Mouse (Mus musculus): ENCODE measurements around the gene Ctsz. TPM values are rescaled to one million over a fixed set of nuclear protein-coding genes. Genes with fewer than 3 reads are reported as not detected.

Ctsz gene
- polyA plus RNA-seq, 1 experiment from 2014 or later = 217 TPM

GRCm38 (mm10) chr2:174439450-174439838 is 605 bp upstream of the Ctsz start:
- no peaks in the 10 kb centered on the region for H3K9me3 ChIP-seq
- WGBS = 61% methylated on average over 5 of the region's 5 CpGs
- H3K4me2 ChIP-seq = peak overlapping the region; percentile 80
- no peak overlapping the region for H3K9ac ChIP-seq
- ATAC-seq (ENCODE audit: borderline replicate concordance, extremely low read depth, low FRiP score, low TSS enrichment) = no peak
- 0 out of 2 replicates have a peak, but pooled peaks cover 3% of the 10 kb centered on the region for H3K36me3 ChIP-seq
- H3K4me1 ChIP-seq = peaks cover 34% of the 10 kb centered on the region
- H3K27me3 ChIP-seq = no peaks in the 10 kb centered on the region
- H3K27ac ChIP-seq = 0 out of 2 replicates have a peak overlapping the region, but pooled peaks have one; percentile 6
- peak overlapping the region; percentile 64 for H3K4me3 ChIP-seq

GRCm38 (mm10) chr2:174438181-174438580 is 658 bp downstream of the Ctsz start:
- Histone ChIP-seq H3K27me3 (no peaks in the 10 kb centered on the region), H3K9me3 (no peaks in the 10 kb centered on the region), H3K4me1 (peaks cover 29% of the 10 kb centered on the region), H3K27ac (0 out of 2 replicates have a peak overlapping the region, but pooled peaks have one; percentile 24), H3K4me2 (peak overlapping the region; percentile 80), H3K36me3 (0 out of 2 replicates have a peak, but pooled peaks cover 6% of the 10 kb centered on the region), H3K4me3 (peak overlapping the region; percentile 64), H3K9ac (peak overlapping the region; percentile 53)
- WGBS = 62% methylated on average over 11 of the region's 11 CpGs
- no peak for ATAC-seq (ENCODE audit: borderline replicate concordance, extremely low read depth, low FRiP score, low TSS enrichment)

- Histone ChIP-seq H3K4me3 (peak overlapping the region; percentile 64), H3K4me2 (peak overlapping the region; percentile 80)
- no peak for ATAC-seq (ENCODE audit: borderline replicate concordance, extremely low read depth, low FRiP score, low TSS enrichment)
These were observed 1.2 kb downstream of the Ctsz start for GRCm38 (mm10) chr2:174437697-174437982.

GRCm38 (mm10) chr2:174436916-174437696 is 1.7 kb downstream of the Ctsz start:
- Histone ChIP-seq H3K9ac (no peak overlapping the region), H3K36me3 (peaks cover 13% of the 10 kb centered on the region; the same call in 1 of the 2 replicates), H3K4me2 (peak overlapping the region; percentile 80), H3K27me3 (no peaks in the 10 kb centered on the region), H3K27ac (no peak overlapping the region), H3K9me3 (no peaks in the 10 kb centered on the region), H3K4me3 (peak overlapping the region; percentile 64; the same call in 1 of the 2 replicates), H3K4me1 (peaks cover 25% of the 10 kb centered on the region)
- no peak for ATAC-seq (ENCODE audit: borderline replicate concordance, extremely low read depth, low FRiP score, low TSS enrichment)
- 93% methylated on average over 7 of the region's 7 CpGs for WGBS

More at GRCm38 (mm10) chr2:174437697-174437982, 1.2 kb downstream of the Ctsz start:
- Histone ChIP-seq H3K27me3 (no peaks in the 10 kb centered on the region), H3K4me1 (peaks cover 25% of the 10 kb centered on the region), H3K9ac (no peak overlapping the region), H3K9me3 (no peaks in the 10 kb centered on the region), H3K27ac (0 out of 2 replicates have a peak overlapping the region, but pooled peaks have one; percentile 24), H3K36me3 (peaks cover 9% of the 10 kb centered on the region; the same call in 1 of the 2 replicates)
- 85% methylated on average over 4 of the region's 4 CpGs for WGBS

GRCm38 (mm10) chr2:174436076-174436701 is 2.6 kb downstream of the Ctsz start:
- no peaks in the 10 kb centered on the region for H3K9me3 ChIP-seq
- H3K36me3 ChIP-seq = peaks cover 16% of the 10 kb centered on the region; the same call in 1 of the 2 replicates
- peaks cover 22% of the 10 kb centered on the region for H3K4me1 ChIP-seq
- ATAC-seq (ENCODE audit: borderline replicate concordance, extremely low read depth, low FRiP score, low TSS enrichment) = no peak
- no peaks in the 10 kb centered on the region for H3K27me3 ChIP-seq
- no peak overlapping the region for H3K27ac ChIP-seq
- H3K4me3 ChIP-seq = no peak overlapping the region
- no peak overlapping the region for H3K4me2 ChIP-seq
- H3K9ac ChIP-seq = no peak overlapping the region
- 85% methylated on average over 26 of the region's 26 CpGs for WGBS

GRCm38 (mm10) chr2:174434943-174435342 is 3.9 kb downstream of the Ctsz start:
- no peak overlapping the region for H3K4me2 ChIP-seq
- 96% methylated on average over 9 of the region's 9 CpGs for WGBS
- H3K4me3 ChIP-seq = no peak overlapping the region
- H3K27me3 ChIP-seq = no peaks in the 10 kb centered on the region
- no peaks in the 10 kb centered on the region for H3K9me3 ChIP-seq
- H3K36me3 ChIP-seq = peaks cover 24% of the 10 kb centered on the region; the same call in 1 of the 2 replicates
- no peak for ATAC-seq (ENCODE audit: borderline replicate concordance, extremely low read depth, low FRiP score, low TSS enrichment)
- no peak overlapping the region for H3K9ac ChIP-seq
- H3K27ac ChIP-seq = no peak overlapping the region
- H3K4me1 ChIP-seq = peaks cover 22% of the 10 kb centered on the region

- H3K4me1 ChIP-seq = no peaks in the 10 kb centered on the region
- H3K9me3 ChIP-seq = no peaks in the 10 kb centered on the region
- H3K9ac ChIP-seq = no peak overlapping the region
- H3K36me3 ChIP-seq = peaks cover 77% of the 10 kb centered on the region
- no peak for ATAC-seq (ENCODE audit: borderline replicate concordance, extremely low read depth, low FRiP score, low TSS enrichment)
- no peak overlapping the region for H3K27ac ChIP-seq
- H3K4me2 ChIP-seq = no peak overlapping the region
- H3K4me3 ChIP-seq = no peak overlapping the region
- WGBS = 87% methylated on average over 10 of the region's 10 CpGs
- H3K27me3 ChIP-seq = no peaks in the 10 kb centered on the region
These were observed 9.7 kb downstream of the Ctsz start for GRCm38 (mm10) chr2:174428996-174429591.

GRCm38 (mm10) chr2:174428076-174428835 is 10.6 kb downstream of the Ctsz start:
- no peaks in the 10 kb centered on the region for H3K27me3 ChIP-seq
- H3K9me3 ChIP-seq = no peaks in the 10 kb centered on the region
- no peak overlapping the region for H3K27ac ChIP-seq
- ATAC-seq (ENCODE audit: borderline replicate concordance, extremely low read depth, low FRiP score, low TSS enrichment) = no peak
- 71% methylated on average over 18 of the region's 18 CpGs for WGBS
- H3K4me1 ChIP-seq = no peaks in the 10 kb centered on the region
- H3K36me3 ChIP-seq = peaks cover 80% of the 10 kb centered on the region
- no peak overlapping the region for H3K4me2 ChIP-seq
- no peak overlapping the region for H3K4me3 ChIP-seq
- H3K9ac ChIP-seq = no peak overlapping the region

GRCm38 (mm10) chr2:174426856-174427255 is 12.0 kb downstream of the Ctsz start:
- Histone ChIP-seq H3K4me2 (no peak overlapping the region), H3K27ac (no peak overlapping the region), H3K4me1 (no peaks in the 10 kb centered on the region), H3K27me3 (no peaks in the 10 kb centered on the region), H3K9me3 (no peaks in the 10 kb centered on the region), H3K36me3 (peaks cover 86% of the 10 kb centered on the region), H3K4me3 (no peak overlapping the region), H3K9ac (no peak overlapping the region)
- no peak for ATAC-seq (ENCODE audit: borderline replicate concordance, extremely low read depth, low FRiP score, low TSS enrichment)
- WGBS = 89% methylated on average over 12 of the region's 12 CpGs

- ATAC-seq (ENCODE audit: borderline replicate concordance, extremely low read depth, low FRiP score, low TSS enrichment) = no peak
- H3K4me2 ChIP-seq = no peak overlapping the region
- peaks cover 91% of the 10 kb centered on the region for H3K36me3 ChIP-seq
- H3K4me3 ChIP-seq = no peak overlapping the region
- 91% methylated on average over 11 of the region's 11 CpGs for WGBS
- no peaks in the 10 kb centered on the region for H3K9me3 ChIP-seq
- H3K9ac ChIP-seq = no peak overlapping the region
- H3K27ac ChIP-seq = no peak overlapping the region
- H3K27me3 ChIP-seq = no peaks in the 10 kb centered on the region
- no peaks in the 10 kb centered on the region for H3K4me1 ChIP-seq
These were observed 14.3 kb downstream of the Ctsz start for GRCm38 (mm10) chr2:174424301-174425085.

- H3K4me3 ChIP-seq = no peak overlapping the region
- H3K9me3 ChIP-seq = no peaks in the 10 kb centered on the region
- no peak overlapping the region for H3K27ac ChIP-seq
- no peaks in the 10 kb centered on the region for H3K27me3 ChIP-seq
- no peak overlapping the region for H3K4me2 ChIP-seq
- peaks cover 57% of the 10 kb centered on the region for H3K36me3 ChIP-seq
- no peak for ATAC-seq (ENCODE audit: borderline replicate concordance, extremely low read depth, low FRiP score, low TSS enrichment)
- 84% methylated on average over 6 of the region's 6 CpGs for WGBS
- peaks cover 7% of the 10 kb centered on the region for H3K4me1 ChIP-seq
- no peak overlapping the region for H3K9ac ChIP-seq
These were observed 17.7 kb downstream of the Ctsz start for GRCm38 (mm10) chr2:174421107-174421506.

Data from lung, embryonic 15.5 days (tissue).